Mouse (Mus musculus): ENCODE data around the gene Bco2. TPM values are rescaled to one million over a fixed set of nuclear protein-coding genes. Genes with fewer than 3 reads are reported as not detected.

Bco2 gene
- not detected in 2 replicates for total RNA-seq (2017)

- ATAC-seq (replicated peaks; ENCODE audit: low read depth, poor library complexity, severe bottlenecking): peak; percentile 33; the same call in 1 of the 2 replicates
These were observed at the start of gene Bco2 for GRCm38 (mm10) chr9:50555094-50555446. Gene Bco2, minus strand, starts transcription at chr9:50555181.

GRCm38 (mm10) chr9:50604338-50604737 is 49.4 kb upstream of the Bco2 start:
- ATAC-seq (replicated peaks; ENCODE audit: low read depth, poor library complexity, severe bottlenecking): no peak

GRCm38 (mm10) chr9:50603998-50604324 is 49.0 kb upstream of the Bco2 start:
- no peak for ATAC-seq (replicated peaks; ENCODE audit: low read depth, poor library complexity, severe bottlenecking)

GRCm38 (mm10) chr9:50603189-50603997 is 48.4 kb upstream of the Bco2 start, which contains the start of the genes Sdhd and Timm8b:
Gene Sdhd, minus strand, starts transcription at chr9:50603812.
Gene Timm8b, plus strand, starts transcription at chr9:50603910.
- ATAC-seq (replicated peaks; ENCODE audit: low read depth, poor library complexity, severe bottlenecking): peak; percentile 96

- no peak for ATAC-seq (replicated peaks; ENCODE audit: low read depth, poor library complexity, severe bottlenecking)
These were observed 47.3 kb upstream of the Bco2 start for GRCm38 (mm10) chr9:50602055-50602845.

GRCm38 (mm10) chr9:50601536-50601935 is 46.6 kb upstream of the Bco2 start:
- no peak for ATAC-seq (replicated peaks; ENCODE audit: low read depth, poor library complexity, severe bottlenecking)

- no peak for ATAC-seq (replicated peaks; ENCODE audit: low read depth, poor library complexity, severe bottlenecking)
These were observed 42.0 kb upstream of the Bco2 start for GRCm38 (mm10) chr9:50596973-50597372.

GRCm38 (mm10) chr9:50594794-50595417 is 39.9 kb upstream of the Bco2 start:
- no peak for ATAC-seq (replicated peaks; ENCODE audit: low read depth, poor library complexity, severe bottlenecking)

GRCm38 (mm10) chr9:50593544-50593943 is 38.6 kb upstream of the Bco2 start:
- peak; percentile 76 for ATAC-seq (replicated peaks; ENCODE audit: low read depth, poor library complexity, severe bottlenecking)

- ATAC-seq (replicated peaks; ENCODE audit: low read depth, poor library complexity, severe bottlenecking): no peak
These were observed 38.0 kb upstream of the Bco2 start for GRCm38 (mm10) chr9:50592955-50593354.

GRCm38 (mm10) chr9:50590856-50591518 is 36.0 kb upstream of the Bco2 start:
- peak; percentile 54 for ATAC-seq (replicated peaks; ENCODE audit: low read depth, poor library complexity, severe bottlenecking)

GRCm38 (mm10) chr9:50586955-50587354 is 32.0 kb upstream of the Bco2 start:
- no peak for ATAC-seq (replicated peaks; ENCODE audit: low read depth, poor library complexity, severe bottlenecking)

GRCm38 (mm10) chr9:50585145-50585818 is 30.3 kb upstream of the Bco2 start:
- no peak for ATAC-seq (replicated peaks; ENCODE audit: low read depth, poor library complexity, severe bottlenecking)

- no peak for ATAC-seq (replicated peaks; ENCODE audit: low read depth, poor library complexity, severe bottlenecking)
These were observed 25.4 kb upstream of the Bco2 start for GRCm38 (mm10) chr9:50580370-50580769.

GRCm38 (mm10) chr9:50569599-50570525 is 14.9 kb upstream of the Bco2 start:
- no peak for ATAC-seq (replicated peaks; ENCODE audit: low read depth, poor library complexity, severe bottlenecking)

GRCm38 (mm10) chr9:50567881-50568280 is 12.9 kb upstream of the Bco2 start:
- no peak for ATAC-seq (replicated peaks; ENCODE audit: low read depth, poor library complexity, severe bottlenecking)

- peak; percentile 29; the same call in 1 of the 2 replicates for ATAC-seq (replicated peaks; ENCODE audit: low read depth, poor library complexity, severe bottlenecking)
These were observed 12.4 kb upstream of the Bco2 start for GRCm38 (mm10) chr9:50567372-50567771.

- no peak for ATAC-seq (replicated peaks; ENCODE audit: low read depth, poor library complexity, severe bottlenecking)
These were observed 11.0 kb upstream of the Bco2 start for GRCm38 (mm10) chr9:50565940-50566339.

GRCm38 (mm10) chr9:50565173-50565572 is 10.2 kb upstream of the Bco2 start:
- peak; percentile 69 for ATAC-seq (replicated peaks; ENCODE audit: low read depth, poor library complexity, severe bottlenecking)

All from common myeloid progenitor, adult 5-6 weeks (primary cell).